Mouse (Mus musculus) spleen, adult 2 months (tissue): ENCODE results near the gene Cetn3.

Experiments used
- CTCF ChIP-seq: fragments of 200-500 bp; IDR thresholded peaks from 2 replicates; pipeline ENCODE4 v1.5.1; 2011; ENCODE audit warnings: mild to moderate bottlenecking, inconsistent platforms; ENCODE audit not compliant: insufficient read depth, insufficient read length, insufficient replicate concordance; ENCODE audit errors: extremely low read depth
- POLR2A ChIP-seq: fragments of 200-500 bp; IDR thresholded peaks from 2 replicates; pipeline ENCODE4 v1.6.1; 2011; ENCODE audit warnings: low read depth, low read length, inconsistent platforms

GRCm38 (mm10) chr13:81785766-81786480 lies 3.0 kb downstream of the Cetn3 start:
- no peak for TF ChIP-seq POLR2A
- no peak for TF ChIP-seq CTCF
